8 mouse cellular contexts compared by ENCODE assay signal in the genomic region with DNA sequence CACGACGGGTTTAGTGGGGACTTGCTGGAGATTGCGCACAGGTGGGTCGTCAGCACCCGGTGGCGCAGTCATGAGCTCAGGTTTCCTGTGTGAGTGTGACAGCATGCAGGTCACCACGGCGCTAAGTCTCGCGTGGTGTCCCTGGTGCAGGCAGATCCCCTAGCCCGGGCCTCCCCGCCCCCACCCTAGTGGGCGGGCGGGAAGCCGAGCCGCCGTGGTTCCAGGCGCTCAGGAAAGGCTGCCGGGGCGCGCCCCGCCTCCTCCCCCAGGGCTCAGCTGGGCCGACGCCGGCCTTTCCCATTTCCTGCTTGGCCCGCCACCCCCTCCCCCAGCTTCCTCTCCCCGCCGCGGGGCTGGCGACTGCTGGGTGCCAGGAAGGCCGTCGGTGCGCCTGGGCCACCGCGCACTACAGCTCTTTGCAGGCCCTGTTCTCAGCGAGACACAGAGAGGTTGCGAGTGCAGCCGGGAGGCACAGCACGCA. TPM values are rescaled to one million over a fixed set of nuclear protein-coding genes. Genes with fewer than 3 reads are reported as not detected.
DNase-seq lines count a peak whose midpoint lies in the region; ATAC-seq and TF ChIP-seq lines count a peak whose summit lies in the region.

No protein-coding gene starts in this region.

- 1% methylated on average over 34 of the region's 39 CpGs for WGBS in intestine, embryonic 16.5 days
- 2% methylated on average over 38 of the region's 39 CpGs for WGBS in liver, adult 2 months
- WGBS in midbrain, postnatal 0 days: 0% methylated on average over 34 of the region's 39 CpGs

- intact Hi-C loops in left cerebral cortex, adult 2 months (cut with DNase I): loop anchor here (1.0 kb wide), 1 partner anchor 34 kb away; no protein-coding TSS in a partner anchor

- peak; percentile 67 to 77 for DNase-seq in left cerebral cortex, adult 2 months (ENCODE audit: extremely low spot score in 1 of 2, low spot score in 2 of 2)
- DNase-seq in left cerebral cortex, adult 11 months (ENCODE audit: low spot score): no peak
- peak; percentile 86 for DNase-seq in embryo, embryonic 10.5 days (ENCODE audit: low spot score)
- peak; percentile 100 for DNase-seq in heart, adult 11 months
- no peak for DNase-seq in liver, adult 2 months (ENCODE audit: extremely low read depth, low read depth, low spot score)
- peak; percentile 74 for DNase-seq in midbrain, postnatal 0 days (ENCODE audit: low spot score)
- DNase-seq in splenic B cell, adult 2 months (ENCODE audit: low read depth, low spot score): peak; percentile 93

- H3K27me3 ChIP-seq in intestine, embryonic 16.5 days (replicated peaks; ENCODE audit: control insufficient read depth, insufficient read depth, low read length): no peaks in the 10 kb centered on the region
- peaks cover 3% of the 10 kb centered on the region; the same call in 1 of the 2 replicates for H3K27me3 ChIP-seq in liver, adult 2 months (ENCODE audit: control insufficient read depth, insufficient read depth, low read length)
- no peaks in the 10 kb centered on the region for H3K27me3 ChIP-seq in midbrain, postnatal 0 days (ENCODE audit: insufficient read depth, low read length)
- no peaks in the 10 kb centered on the region for H3K27me3 ChIP-seq in splenic B cell, adult 2 months (ENCODE audit: control insufficient read depth, insufficient read depth, low read length, poor library complexity, severe bottlenecking)

- H3K4me3 ChIP-seq in left cerebral cortex, adult 2 months: peak overlapping the region; percentile 46
- peak overlapping the region; percentile 60 for H3K4me3 ChIP-seq in intestine, embryonic 16.5 days (ENCODE audit: low read length)
- H3K4me3 ChIP-seq in liver, adult 2 months (ENCODE audit: insufficient read depth, low read depth, low read length): peak overlapping the region; percentile 55
- peak overlapping the region; percentile 69 for H3K4me3 ChIP-seq in midbrain, postnatal 0 days (ENCODE audit: low read depth, low read length)

- peak overlapping the region; percentile 99 for H3K4me2 ChIP-seq in intestine, embryonic 16.5 days (ENCODE audit: low read depth, low read length)
- H3K4me2 ChIP-seq in midbrain, postnatal 0 days (ENCODE audit: low read depth, low read length, poor library complexity, severe bottlenecking): peak overlapping the region; percentile 59

- peaks cover 2% of the 10 kb centered on the region; the same call in 1 of the 2 replicates for H3K79me2 ChIP-seq in liver, adult 2 months (ENCODE audit: control insufficient read depth, insufficient read depth, low read length)

- peak overlapping the region; percentile 97 for H3K27ac ChIP-seq in left cerebral cortex, adult 2 months
- H3K27ac ChIP-seq in intestine, embryonic 16.5 days (ENCODE audit: low read length): peak overlapping the region; percentile 99
- H3K27ac ChIP-seq in liver, adult 2 months (replicated peaks; ENCODE audit: insufficient read depth, low read depth, low read length): peak overlapping the region; percentile 87
- H3K27ac ChIP-seq in midbrain, postnatal 0 days (ENCODE audit: low read depth, low read length): peak overlapping the region; percentile 68

- H3K9ac ChIP-seq in intestine, embryonic 16.5 days (ENCODE audit: low read depth, low read length): peak overlapping the region; percentile 89
- H3K9ac ChIP-seq in liver, adult 2 months (ENCODE audit: low read depth, low read length): peak overlapping the region; percentile 70
- peak overlapping the region; percentile 57 for H3K9ac ChIP-seq in midbrain, postnatal 0 days (replicated peaks; ENCODE audit: low read length, poor library complexity, severe bottlenecking)

- peak; percentile 50; the same call in 1 of the 2 replicates for TF ChIP-seq POLR2A in liver, adult 2 months (IDR thresholded peaks at IDR 0.05; ENCODE audit: extremely low read depth, insufficient read depth, low read length)

- peak; percentile 67 for ATAC-seq in intestine, embryonic 16.5 days
- ATAC-seq in midbrain, postnatal 0 days (ENCODE audit: low FRiP score): peak; percentile 57

- no peak for TF ChIP-seq CTCF in left cerebral cortex, adult 2 months (IDR thresholded peaks at IDR 0.05)
- no peak for TF ChIP-seq CTCF in liver, adult 2 months (IDR thresholded peaks at IDR 0.05; ENCODE audit: low read depth, low read length)
- no peak; the same call in 1 of the 2 replicates for TF ChIP-seq CTCF in midbrain, postnatal 0 days (IDR thresholded peaks at IDR 0.05)

- H3K4me1 ChIP-seq in intestine, embryonic 16.5 days (ENCODE audit: control insufficient read depth, insufficient read depth, low read length): peaks cover 40% of the 10 kb centered on the region
- peaks cover 4% of the 10 kb centered on the region; the same call in 1 of the 2 replicates for H3K4me1 ChIP-seq in liver, adult 2 months (ENCODE audit: control insufficient read depth, insufficient read depth, low read length)
- peaks cover 26% of the 10 kb centered on the region for H3K4me1 ChIP-seq in midbrain, postnatal 0 days (ENCODE audit: insufficient read depth, low read length)

- no peaks in the 10 kb centered on the region for H3K36me3 ChIP-seq in intestine, embryonic 16.5 days (ENCODE audit: control insufficient read depth, insufficient read depth, low read length)
- no peaks in the 10 kb centered on the region for H3K36me3 ChIP-seq in liver, adult 2 months (ENCODE audit: control insufficient read depth, insufficient read depth, low read length)
- no peaks in the 10 kb centered on the region for H3K36me3 ChIP-seq in midbrain, postnatal 0 days (ENCODE audit: insufficient read depth, low read length)
- no peaks in the 10 kb centered on the region for H3K36me3 ChIP-seq in splenic B cell, adult 2 months (ENCODE audit: control insufficient read depth, insufficient read depth, low read length, poor library complexity, severe bottlenecking)

- H3K9me3 ChIP-seq in intestine, embryonic 16.5 days (ENCODE audit: control insufficient read depth, low read length): no peaks in the 10 kb centered on the region
- H3K9me3 ChIP-seq in midbrain, postnatal 0 days (ENCODE audit: low read length): no peaks in the 10 kb centered on the region

RNA-seq across cellular contexts. Expression of a gene that starts 0.7 kb away (rescaled TPM):
- total RNA-seq in left cerebral cortex, adult 2 months (2021): 100 to 1,000 TPM; 221 to 261 TPM
- polyA plus RNA-seq in intestine, embryonic 16.5 days (2015; fragmentation: Nextera tagmentation; extraction: Ambion mirVana): 63.2 and 73.9 TPM in 2 replicates
- total RNA-seq in liver, adult 2 months (2014; rRNA removed): 2.3 and 5.0 TPM in 2 replicates
- polyA plus RNA-seq in liver, adult 2 months (2012; rRNA removed): 13.5 and 16.4 TPM in 2 replicates
- 279 and 392 TPM in 2 replicates for total RNA-seq in midbrain, postnatal 0 days (2014; rRNA removed)
- 230 and 247 TPM in 2 replicates for polyA plus RNA-seq in midbrain, postnatal 0 days (2015; fragmentation: Nextera tagmentation; extraction: Ambion mirVana)

RNA-seq across cellular contexts. Expression of a gene that starts 6.5 kb away (rescaled TPM):
- total RNA-seq in left cerebral cortex, adult 2 months (2021): under 1 TPM; 0.70 to 0.96 TPM
- 2.9 and 3.0 TPM in 2 replicates for polyA plus RNA-seq in intestine, embryonic 16.5 days (2015; fragmentation: Nextera tagmentation; extraction: Ambion mirVana)
- 1.4 and 2.3 TPM in 2 replicates for total RNA-seq in liver, adult 2 months (2014; rRNA removed)
- polyA plus RNA-seq in liver, adult 2 months (2012; rRNA removed): 2.5 and 7.0 TPM in 2 replicates
- 1.8 and 2.2 TPM in 2 replicates for total RNA-seq in midbrain, postnatal 0 days (2014; rRNA removed)
- polyA plus RNA-seq in midbrain, postnatal 0 days (2015; fragmentation: Nextera tagmentation; extraction: Ambion mirVana): 0.74 and 1.4 TPM in 2 replicates

RNA-seq across cellular contexts. Expression of a gene that starts 15.2 kb away (rescaled TPM):
- total RNA-seq in left cerebral cortex, adult 2 months (2021): 10 to 100 TPM; 52.9 to 55.3 TPM
- polyA plus RNA-seq in intestine, embryonic 16.5 days (2015; fragmentation: Nextera tagmentation; extraction: Ambion mirVana): 105 and 121 TPM in 2 replicates
- total RNA-seq in liver, adult 2 months (2014; rRNA removed): 3.2 and 6.4 TPM in 2 replicates
- 9.4 and 16.6 TPM in 2 replicates for polyA plus RNA-seq in liver, adult 2 months (2012; rRNA removed)
- total RNA-seq in midbrain, postnatal 0 days (2014; rRNA removed): 176 and 180 TPM in 2 replicates
- 140 and 146 TPM in 2 replicates for polyA plus RNA-seq in midbrain, postnatal 0 days (2015; fragmentation: Nextera tagmentation; extraction: Ambion mirVana)

RNA-seq across cellular contexts. Expression of a gene that starts 22.8 kb away (rescaled TPM):
- not detected for total RNA-seq in left cerebral cortex, adult 2 months (2021)
- polyA plus RNA-seq in intestine, embryonic 16.5 days (2015; fragmentation: Nextera tagmentation; extraction: Ambion mirVana): 3.6 and 3.7 TPM in 2 replicates
- 5.8 and 12.6 TPM in 2 replicates for total RNA-seq in liver, adult 2 months (2014; rRNA removed)
- polyA plus RNA-seq in liver, adult 2 months (2012; rRNA removed): 23.8 and 27.7 TPM in 2 replicates
- total RNA-seq in midbrain, postnatal 0 days (2014; rRNA removed): 0.22 and 1.8 TPM in 2 replicates
- 0.26 and 0.32 TPM in 2 replicates for polyA plus RNA-seq in midbrain, postnatal 0 days (2015; fragmentation: Nextera tagmentation; extraction: Ambion mirVana)

RNA-seq across cellular contexts. Expression of a gene that starts 50.8 kb away (rescaled TPM):
- total RNA-seq in left cerebral cortex, adult 2 months (2021): 10 to 100 TPM; 15.5 to 17.5 TPM
- polyA plus RNA-seq in intestine, embryonic 16.5 days (2015; fragmentation: Nextera tagmentation; extraction: Ambion mirVana): 88.3 and 101 TPM in 2 replicates
- 39.1 and 42.6 TPM in 2 replicates for total RNA-seq in liver, adult 2 months (2014; rRNA removed)
- polyA plus RNA-seq in liver, adult 2 months (2012; rRNA removed): 91.3 and 117 TPM in 2 replicates
- total RNA-seq in midbrain, postnatal 0 days (2014; rRNA removed): 40.2 and 60.6 TPM in 2 replicates
- 37.6 and 50.6 TPM in 2 replicates for polyA plus RNA-seq in midbrain, postnatal 0 days (2015; fragmentation: Nextera tagmentation; extraction: Ambion mirVana)

Comparison
In these comparisons a context has a peak if more than half of its experiments do, and no peak if none do; other contexts are left out.
1. DNase-seq: peak in left cerebral cortex, adult 2 months (2 of 2), embryo, embryonic 10.5 days (single experiment), heart, adult 11 months (single experiment), midbrain, postnatal 0 days (single experiment) and splenic B cell, adult 2 months (single experiment); none in left cerebral cortex, adult 11 months (single experiment) and liver, adult 2 months (single experiment).
2. RNA of a gene that starts 0.7 kb away (total RNA-seq): 279 to 392 TPM in midbrain, postnatal 0 days and 221 to 261 TPM in left cerebral cortex, adult 2 months; 2.3 to 5.0 TPM in liver, adult 2 months; every median in the first group is over 10 times any median in the second.
3. Peak in every context shown above with its lines, with median percentiles within 50 percentile points of each other: H3K27ac ChIP-seq, H3K4me3 ChIP-seq and H3K9ac ChIP-seq.